Mouse (Mus musculus): ENCODE results near the gene Art4.

Art4 gene

GRCm38 (mm10) chr6:136827116-136827515 lies 30.4 kb downstream of the Art4 start:
- no peak for DNase-seq (ENCODE audit: low read depth)

- DNase-seq (ENCODE audit: low read depth): no peak
Measured at GRCm38 (mm10) chr6:136824987-136825386, 32.5 kb downstream of the Art4 start.

- no peak for DNase-seq (ENCODE audit: low read depth)
Measured at GRCm38 (mm10) chr6:136821086-136821485, 36.4 kb downstream of the Art4 start.

GRCm38 (mm10) chr6:136820381-136820780 lies 37.2 kb downstream of the Art4 start:
- no peak for DNase-seq (ENCODE audit: low read depth)

- no peak for DNase-seq (ENCODE audit: low read depth)
Measured at GRCm38 (mm10) chr6:136817549-136817948, 40.0 kb downstream of the Art4 start.

GRCm38 (mm10) chr6:136816826-136817225 lies 40.7 kb downstream of the Art4 start:
- no peak for DNase-seq (ENCODE audit: low read depth)

GRCm38 (mm10) chr6:136815381-136815780 lies 42.2 kb downstream of the Art4 start:
- no peak for DNase-seq (ENCODE audit: low read depth)

- peak; percentile 58 for DNase-seq (ENCODE audit: low read depth)
Measured at GRCm38 (mm10) chr6:136813117-136813516, 44.4 kb downstream of the Art4 start.

- DNase-seq (ENCODE audit: low read depth): no peak
Measured at GRCm38 (mm10) chr6:136811196-136811595, 46.3 kb downstream of the Art4 start.

GRCm38 (mm10) chr6:136809673-136810072 lies 47.9 kb downstream of the Art4 start:
- DNase-seq (ENCODE audit: low read depth): peak; percentile 59

- peak; percentile 97 for DNase-seq (ENCODE audit: low read depth)
Measured at GRCm38 (mm10) chr6:136809077-136809476, 48.5 kb downstream of the Art4 start.

- peak; percentile 53 for DNase-seq (ENCODE audit: low read depth)
Measured at GRCm38 (mm10) chr6:136808631-136809046, 48.9 kb downstream of the Art4 start.

GRCm38 (mm10) chr6:136808014-136808417 lies 49.5 kb downstream of the Art4 start, which contains the start of gene H2afj:
H2afj (plus strand) TSS chr6:136808244.
- peak; percentile 99 for DNase-seq (ENCODE audit: low read depth)

- DNase-seq (ENCODE audit: low read depth): no peak
Measured at GRCm38 (mm10) chr6:136807395-136808013, 50.0 kb downstream of the Art4 start.

- DNase-seq (ENCODE audit: low read depth): no peak
Measured at GRCm38 (mm10) chr6:136806819-136807218, 50.7 kb downstream of the Art4 start.

- no peak for DNase-seq (ENCODE audit: low read depth)
Measured at GRCm38 (mm10) chr6:136805409-136805775, 52.1 kb downstream of the Art4 start.

GRCm38 (mm10) chr6:136804705-136805408 lies 52.7 kb downstream of the Art4 start:
- peak; percentile 77 for DNase-seq (ENCODE audit: low read depth)

- peak; percentile 100 for DNase-seq (ENCODE audit: low read depth)
Measured at GRCm38 (mm10) chr6:136803739-136804633, 53.5 kb downstream of the Art4 start, which contains the start of gene Hist4h4. Hist4h4 (minus strand) TSS chr6:136804415.

GRCm38 (mm10) chr6:136803093-136803738 lies 54.3 kb downstream of the Art4 start:
- no peak for DNase-seq (ENCODE audit: low read depth)

GRCm38 (mm10) chr6:136801274-136801673 lies 56.3 kb downstream of the Art4 start:
- DNase-seq (ENCODE audit: low read depth): no peak

- no peak for DNase-seq (ENCODE audit: low read depth)
Measured at GRCm38 (mm10) chr6:136800710-136801109, 56.8 kb downstream of the Art4 start.

Measured in NIH3T3 (cell line).